In the genomic region with DNA sequence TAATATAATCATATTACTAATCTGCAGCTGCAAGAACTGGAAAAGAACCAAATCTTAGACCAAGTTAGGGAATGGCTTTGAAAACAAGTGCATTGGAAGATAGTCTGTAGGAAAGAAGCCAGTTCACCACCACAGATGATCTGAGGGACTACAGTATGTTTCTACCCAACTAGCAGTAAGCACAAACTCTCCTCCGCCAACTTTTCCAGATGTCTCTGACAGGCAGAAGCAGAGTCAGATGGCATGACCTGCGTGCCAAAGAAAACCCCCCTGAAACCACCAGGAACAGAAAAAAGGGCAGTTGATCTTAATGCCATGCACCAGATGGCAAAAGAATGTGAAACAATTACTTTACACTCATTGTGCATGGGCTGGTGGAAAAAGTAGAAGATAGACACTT, we compare ENCODE assay signal across 22 mouse cellular contexts.
A peak's percentile ranks its signal among the peaks of the same experiment; 100 is the strongest.
DNase-seq lines count a peak whose midpoint lies in the region.
"Had no signal": no experiment of that assay in that cellular context is flagged by ENCODE, and none has a peak within 500 bp of the region (broad histone marks: within the 10 kb centered on the region; RNA-seq: fewer than 3 reads in every experiment).

No protein-coding gene starts in this region.

- intact Hi-C loops in left cerebral cortex, postnatal 4 days (cut with DNase I): no loop called here

- peak; percentile 3 to 4 for DNase-seq in cerebellum, postnatal 14 days
- no peak for DNase-seq in cerebellum, adult 18-20 months
- DNase-seq in left cerebral cortex, postnatal 4 days: peak; percentile 25
- no peak for DNase-seq in left cerebral cortex, adult 11 months (ENCODE audit: low spot score)
- DNase-seq in brain, embryonic 18.5 days (ENCODE audit: low read depth, low spot score): peak; percentile 2
- peak; percentile 32 to 81 for DNase-seq in layer of hippocampus, postnatal 14 days (ENCODE audit: low spot score in 2 of 2)
- no peak for DNase-seq in testis, postnatal 14 days (ENCODE audit: low spot score)
- DNase-seq in thymus, postnatal 10 days (ENCODE audit: low spot score in 2 of 2): no peak
- DNase-seq: adrenal gland, adult 2 months; adrenal gland, postnatal 36 days; cerebellum, adult 11 months; cerebellum, postnatal 25 days; gastrocnemius, postnatal 36 days; heart, adult 2 months; heart, postnatal 4 days; kidney, adult 9 months; kidney, postnatal 14 days; liver, postnatal 0 days; midbrain, embryonic 14.5 days; retina, postnatal 1 day; right cerebral cortex, postnatal 14 days; thymus, postnatal 25 days had no signal

Comparison
In these comparisons a context has a peak if more than half of its experiments do, and no peak if none do; other contexts are left out.
1. DNase-seq: peak in cerebellum, postnatal 14 days (2 of 2), left cerebral cortex, postnatal 4 days (single experiment), brain, embryonic 18.5 days (single experiment) and layer of hippocampus, postnatal 14 days (2 of 2); none in cerebellum, adult 18-20 months (0 of 2), left cerebral cortex, adult 11 months (single experiment), testis, postnatal 14 days (single experiment) and thymus, postnatal 10 days (0 of 2).